Mouse (Mus musculus) brown adipose tissue, adult 24 weeks (tissue): ENCODE results near the gene Mcts2. TPM values are rescaled to one million over a fixed set of nuclear protein-coding genes. Genes with fewer than 3 reads are reported as not detected.
"Not testable (repeated sequence)": the region's sequence is repeated elsewhere in the genome, so short reads cannot be mapped to it uniquely, and the experiment has no call there.

Experiments used
- H3K27ac ChIP-seq: fragments of 200-500 bp; replicated peaks from 2 replicates; pipeline ENCODE4 v1.5.1; 2012; ENCODE audit warnings: low read depth, mild to moderate bottlenecking, low read length
- H3K4me1 ChIP-seq: fragments of 200-500 bp; 2 replicates; pipeline ENCODE4 v1.6.1; 2012; ENCODE audit warnings: low read length, mixed read lengths; ENCODE audit not compliant: control insufficient read depth, insufficient read depth, insufficient read length
- H3K4me3 ChIP-seq: fragments of 200-500 bp; 2 replicates; pipeline ENCODE4 v1.5.1; 2012; ENCODE audit warnings: low read depth, mild to moderate bottlenecking, low read length, moderate library complexity; ENCODE audit not compliant: insufficient read depth
- polyA plus RNA-seq: library from polyadenylated mRNA; stranded (reverse); fragments of >200 nt; gene quantifications from 2 replicates; pipeline ENCODE4 v1.2.4, GENCODE M21; 2012; ENCODE audit not compliant: missing spikeins, insufficient read depth, insufficient read length

Mcts2 gene
- polyA plus RNA-seq, result 42.0 and 42.5 TPM in 2 replicates

GRCm38 (mm10) chr2:152686806-152687267, at the start of gene Mcts2:
Gene Mcts2 (plus strand): TSS chr2:152687035.
- Histone ChIP-seq H3K4me3 (peak within 1 kb of the TSS; percentile 72), H3K27ac (peak within 1 kb of the TSS; percentile 76), H3K4me1 (no peaks in the 10 kb centered on the region)

- Histone ChIP-seq H3K4me1 (no peaks in the 10 kb centered on the region), H3K4me3 (no peak overlapping the region), H3K27ac (peak overlapping the region; percentile 54; the same call in 1 of the 2 replicates)
Measured at GRCm38 (mm10) chr2:152637381-152637780, 49.5 kb upstream of the Mcts2 start.

- peak overlapping the region; percentile 62 for H3K27ac ChIP-seq
- H3K4me3 ChIP-seq, result no peak overlapping the region
- no peaks in the 10 kb centered on the region for H3K4me1 ChIP-seq
Measured at GRCm38 (mm10) chr2:152638865-152639264, 48.0 kb upstream of the Mcts2 start.

- no peak overlapping the region for H3K4me3 ChIP-seq
- H3K4me1 ChIP-seq, result no peaks in the 10 kb centered on the region
- H3K27ac ChIP-seq, result peak overlapping the region; percentile 62
Measured at GRCm38 (mm10) chr2:152639406-152640113, 47.3 kb upstream of the Mcts2 start.

GRCm38 (mm10) chr2:152652901-152653620, 33.8 kb upstream of the Mcts2 start:
- H3K27ac ChIP-seq, result peak overlapping the region; percentile 32
- H3K4me3 ChIP-seq, result no peak overlapping the region
- H3K4me1 ChIP-seq, result no peaks in the 10 kb centered on the region

GRCm38 (mm10) chr2:152653874-152654715, 32.7 kb upstream of the Mcts2 start:
- no peaks in the 10 kb centered on the region for H3K4me1 ChIP-seq
- H3K4me3 ChIP-seq, result no peak overlapping the region
- peak overlapping the region; percentile 42 for H3K27ac ChIP-seq

GRCm38 (mm10) chr2:152657398-152657797, 29.4 kb upstream of the Mcts2 start:
- Histone ChIP-seq H3K4me3 (no peak overlapping the region), H3K27ac (no peak overlapping the region), H3K4me1 (no peaks in the 10 kb centered on the region)

- Histone ChIP-seq H3K4me3 (no peak overlapping the region), H3K27ac (no peak overlapping the region)
Measured at GRCm38 (mm10) chr2:152661163-152661562, 25.7 kb upstream of the Mcts2 start.

GRCm38 (mm10) chr2:152666191-152666590, 20.6 kb upstream of the Mcts2 start:
- H3K4me3 ChIP-seq, H3K27ac ChIP-seq, H3K4me1 ChIP-seq: not testable (repeated sequence)

More at GRCm38 (mm10) chr2:152661163-152661562, 25.7 kb upstream of the Mcts2 start:
- no peaks in the 10 kb centered on the region for H3K4me1 ChIP-seq

GRCm38 (mm10) chr2:152669256-152669638, 17.6 kb upstream of the Mcts2 start, which contains the start of gene H13:
Gene H13 (plus strand): TSS chr2:152669461.
- Histone ChIP-seq H3K27ac (peak within 1 kb of the TSS; percentile 88), H3K4me3 (peak within 1 kb of the TSS; percentile 89)

GRCm38 (mm10) chr2:152669639-152670484, 17.0 kb upstream of the Mcts2 start:
- H3K4me1 ChIP-seq, result peaks cover 22% of the 10 kb centered on the region
- peak overlapping the region; percentile 89 for H3K4me3 ChIP-seq
- H3K27ac ChIP-seq, result peak overlapping the region; percentile 88

More at GRCm38 (mm10) chr2:152669256-152669638, 17.6 kb upstream of the Mcts2 start, which contains the start of gene H13:
- peaks cover 22% of the 10 kb centered on the region for H3K4me1 ChIP-seq

GRCm38 (mm10) chr2:152670983-152671641, 15.7 kb upstream of the Mcts2 start:
- peaks cover 22% of the 10 kb centered on the region for H3K4me1 ChIP-seq
- H3K27ac ChIP-seq, result peak overlapping the region; percentile 54; the same call in 1 of the 2 replicates
- H3K4me3 ChIP-seq, result peak overlapping the region; percentile 89

GRCm38 (mm10) chr2:152671642-152671999, 15.2 kb upstream of the Mcts2 start:
- Histone ChIP-seq H3K4me1 (peaks cover 22% of the 10 kb centered on the region), H3K4me3 (0 out of 2 replicates have a peak overlapping the region, but pooled peaks have one; percentile 3), H3K27ac (no peak overlapping the region)
